Mouse (Mus musculus) bone marrow, adult 2 months (tissue): ENCODE data around the gene Megf11.

Experiments used
- CTCF ChIP-seq: fragments of 200-500 bp; IDR thresholded peaks from 2 replicates; pipeline ENCODE4 v1.5.1; 2011; ENCODE audit warnings: low read length, control low read depth; ENCODE audit not compliant: control insufficient read depth, insufficient read depth
- POLR2A ChIP-seq: fragments of 200-500 bp; IDR thresholded peaks from 2 replicates; pipeline ENCODE4 v1.6.1; 2011; ENCODE audit warnings: low read depth, mild to moderate bottlenecking, control low read depth, low read length, borderline replicate concordance; ENCODE audit not compliant: control insufficient read depth

GRCm38 (mm10) chr9:64462870-64463269, 77.4 kb downstream of the Megf11 start:
- TF ChIP-seq CTCF (no peak), POLR2A (no peak)
